Mouse (Mus musculus): Measurements from ENCODE around the gene Naaa. TPM values are rescaled to one million over a fixed set of nuclear protein-coding genes. Genes with fewer than 3 reads are reported as not detected.
A peak's percentile ranks its signal among the peaks of the same experiment; 100 is the strongest.

Naaa gene
- polyA plus RNA-seq, 1 experiment from 2014 or later, result 16.4 TPM

DNA sequence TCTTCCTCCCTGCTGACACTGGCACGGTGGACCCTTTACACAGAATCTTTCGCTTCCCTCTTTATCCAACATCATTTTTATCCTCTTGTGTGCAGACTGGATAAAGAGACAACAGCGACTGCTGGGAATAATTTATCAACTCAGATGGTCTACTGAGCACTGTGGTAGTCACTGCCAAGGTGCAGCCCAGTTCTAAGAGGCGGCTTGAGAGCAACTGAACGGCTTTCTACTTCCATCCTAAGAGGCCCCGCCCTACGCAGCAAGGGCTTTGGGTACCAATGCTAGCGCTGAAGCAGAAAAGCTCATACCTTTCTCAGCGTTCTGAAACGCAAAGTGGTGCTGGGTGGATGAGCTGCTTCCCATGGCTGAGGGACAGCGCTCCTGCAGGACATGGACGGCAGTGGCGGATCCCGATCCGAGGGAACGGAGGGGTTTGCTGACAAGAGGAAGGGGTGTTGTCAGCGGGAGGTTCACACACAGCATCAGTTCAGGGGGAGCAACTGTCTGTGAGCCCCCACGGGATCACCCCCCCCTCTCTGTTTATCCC is 25.1 kb downstream of the Naaa start:
- Histone ChIP-seq H3K27me3 (replicated peaks) (no peaks in the 10 kb centered on the region), H3K4me3 (peak overlapping the region; percentile 14; the same call in 1 of the 2 replicates), H3K9ac (no peak overlapping the region), H3K36me3 (replicated peaks) (no peaks in the 10 kb centered on the region), H3K4me1 (no peaks in the 10 kb centered on the region), H3K9me3 (no peaks in the 10 kb centered on the region), H3K27ac (no peak overlapping the region), H3K4me2 (peak overlapping the region; percentile 44)
- peak; percentile 79 for ATAC-seq (replicated peaks)
- WGBS, result 16% methylated on average over 18 of the region's 18 CpGs

DNA sequence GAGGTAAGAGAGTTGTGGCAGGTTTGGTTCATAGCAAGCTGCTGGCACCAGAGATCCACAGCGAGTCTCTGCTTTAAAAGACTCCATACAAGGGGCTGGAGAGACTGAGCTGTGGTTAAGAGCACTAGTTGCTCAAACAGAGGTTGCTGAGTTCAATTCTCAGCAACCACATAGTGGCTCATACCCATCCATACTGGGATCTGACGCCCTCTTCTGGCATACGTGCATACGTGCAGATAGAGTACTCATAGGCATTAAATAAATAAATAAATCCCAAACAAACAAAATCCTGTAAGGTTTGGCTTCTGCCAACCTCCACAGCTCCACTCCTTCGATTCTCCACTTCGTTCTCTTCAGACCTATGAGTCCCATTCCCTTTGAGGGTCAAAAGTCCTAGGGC is 25.9 kb downstream of the Naaa start:
- WGBS, result 93% methylated on average over 6 of the region's 6 CpGs
- Histone ChIP-seq H3K36me3 (replicated peaks) (no peaks in the 10 kb centered on the region), H3K9ac (no peak overlapping the region), H3K9me3 (no peaks in the 10 kb centered on the region), H3K4me2 (no peak overlapping the region), H3K4me1 (no peaks in the 10 kb centered on the region), H3K27ac (no peak overlapping the region), H3K4me3 (no peak overlapping the region), H3K27me3 (replicated peaks) (no peaks in the 10 kb centered on the region)
- ATAC-seq (replicated peaks), result no peak

DNA sequence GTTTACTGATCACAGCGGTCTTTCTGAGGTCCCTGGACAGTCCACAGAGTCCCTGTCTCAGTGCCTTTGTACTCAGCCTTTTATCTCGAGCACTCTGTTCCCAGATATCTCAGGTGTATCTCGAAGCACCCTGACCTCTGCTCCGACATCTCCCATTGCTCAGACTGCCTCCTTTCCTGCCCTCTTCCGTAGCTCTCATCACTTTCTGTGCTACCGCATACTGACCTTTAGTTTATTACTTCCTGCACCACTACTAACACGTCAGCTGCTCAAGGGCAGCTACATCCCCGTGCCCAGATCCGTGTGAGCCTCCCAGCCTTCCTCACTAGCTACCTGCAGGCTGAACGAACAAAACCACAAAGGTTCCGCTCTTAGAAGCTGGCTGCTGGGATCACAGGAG is 29.4 kb downstream of the Naaa start:
- H3K9me3 ChIP-seq, result no peaks in the 10 kb centered on the region
- no peak for ATAC-seq (replicated peaks)
- H3K4me3 ChIP-seq, result no peak overlapping the region
- 85% methylated on average over 11 of the region's 11 CpGs for WGBS
- H3K4me2 ChIP-seq, result no peak overlapping the region
- no peaks in the 10 kb centered on the region for H3K36me3 ChIP-seq (replicated peaks)
- H3K27me3 ChIP-seq (replicated peaks), result no peaks in the 10 kb centered on the region
- no peaks in the 10 kb centered on the region for H3K4me1 ChIP-seq
- no peak overlapping the region for H3K9ac ChIP-seq
- H3K27ac ChIP-seq, result no peak overlapping the region

DNA sequence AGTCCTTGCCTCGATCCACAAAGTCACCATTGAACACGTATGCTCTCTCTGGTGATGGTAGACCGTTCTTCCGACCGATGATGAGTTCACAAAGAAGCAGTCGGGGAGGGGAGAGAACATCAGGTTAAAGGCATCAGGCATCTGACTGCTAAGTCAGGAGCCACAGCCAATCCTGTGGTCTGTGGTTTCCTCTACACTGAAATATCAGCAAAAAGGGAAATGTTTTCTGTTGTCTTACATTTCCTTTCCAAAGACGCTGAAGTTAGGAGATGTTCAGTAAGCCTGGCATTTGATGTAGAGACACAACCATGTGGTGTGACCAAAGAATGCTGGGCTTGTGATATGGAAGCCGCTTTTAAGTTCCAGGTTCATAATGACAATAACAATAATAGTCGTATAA is 32.5 kb downstream of the Naaa start:
- Histone ChIP-seq H3K4me2 (no peak overlapping the region), H3K4me1 (no peaks in the 10 kb centered on the region), H3K4me3 (no peak overlapping the region), H3K36me3 (replicated peaks) (no peaks in the 10 kb centered on the region), H3K27ac (no peak overlapping the region), H3K9ac (no peak overlapping the region), H3K27me3 (replicated peaks) (no peaks in the 10 kb centered on the region), H3K9me3 (no peaks in the 10 kb centered on the region)
- WGBS, result 90% methylated on average over 9 of the region's 9 CpGs
- ATAC-seq (replicated peaks), result no peak

DNA sequence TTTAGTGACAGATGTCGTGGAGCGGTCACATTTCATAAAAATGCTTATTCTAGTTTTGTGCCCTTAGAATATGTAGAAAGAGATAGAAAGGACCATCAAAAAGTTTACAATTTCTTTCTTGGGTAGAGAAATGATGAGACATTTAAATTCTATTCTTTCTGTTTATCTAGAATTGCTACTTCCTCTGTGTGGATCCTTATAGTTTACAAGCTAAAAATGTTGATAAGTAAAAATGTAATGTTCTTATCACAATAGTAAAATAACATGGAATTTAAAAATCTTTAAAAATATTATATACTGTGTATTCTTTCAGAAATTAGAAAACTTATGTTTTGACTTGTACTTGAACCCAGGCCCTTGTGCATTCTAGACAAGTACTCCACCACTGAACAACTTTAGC is 33.1 kb downstream of the Naaa start:
- Histone ChIP-seq H3K27ac (no peak overlapping the region), H3K9ac (no peak overlapping the region), H3K4me1 (0 out of 2 replicates have a peak, but pooled peaks cover under 1% of the 10 kb centered on the region), H3K36me3 (replicated peaks) (no peaks in the 10 kb centered on the region), H3K4me2 (no peak overlapping the region), H3K9me3 (no peaks in the 10 kb centered on the region), H3K27me3 (replicated peaks) (no peaks in the 10 kb centered on the region), H3K4me3 (no peak overlapping the region)
- 100% methylated on average over 2 of the region's 2 CpGs for WGBS
- ATAC-seq (replicated peaks), result no peak

DNA sequence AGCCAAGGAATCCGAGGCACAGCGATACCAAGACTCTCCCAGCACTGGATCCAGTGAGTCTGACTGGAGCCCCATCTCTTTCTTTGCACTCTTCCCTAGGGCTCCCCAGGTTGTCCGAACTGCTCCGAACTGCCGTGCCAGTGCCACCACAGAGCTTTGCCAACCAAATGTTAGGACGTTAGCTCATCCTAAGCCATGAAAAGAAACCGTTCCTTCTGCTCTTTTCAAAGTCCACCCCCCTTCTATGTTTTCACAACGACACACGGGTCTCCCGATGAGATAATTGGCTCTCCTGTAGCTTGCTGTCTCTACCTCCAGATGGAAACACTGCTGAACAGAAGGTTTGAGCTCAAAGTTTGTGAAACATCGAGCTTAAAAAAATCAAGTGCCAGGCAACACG is 37.2 kb downstream of the Naaa start:
- H3K4me1 ChIP-seq, result 0 out of 2 replicates have a peak, but pooled peaks cover 3% of the 10 kb centered on the region
- H3K27ac ChIP-seq, result no peak overlapping the region
- H3K9me3 ChIP-seq, result no peaks in the 10 kb centered on the region
- H3K4me2 ChIP-seq, result no peak overlapping the region
- 87% methylated on average over 12 of the region's 12 CpGs for WGBS
- no peaks in the 10 kb centered on the region for H3K27me3 ChIP-seq (replicated peaks)
- H3K4me3 ChIP-seq, result no peak overlapping the region
- ATAC-seq (replicated peaks), result no peak
- no peaks in the 10 kb centered on the region for H3K36me3 ChIP-seq (replicated peaks)
- H3K9ac ChIP-seq, result no peak overlapping the region

DNA sequence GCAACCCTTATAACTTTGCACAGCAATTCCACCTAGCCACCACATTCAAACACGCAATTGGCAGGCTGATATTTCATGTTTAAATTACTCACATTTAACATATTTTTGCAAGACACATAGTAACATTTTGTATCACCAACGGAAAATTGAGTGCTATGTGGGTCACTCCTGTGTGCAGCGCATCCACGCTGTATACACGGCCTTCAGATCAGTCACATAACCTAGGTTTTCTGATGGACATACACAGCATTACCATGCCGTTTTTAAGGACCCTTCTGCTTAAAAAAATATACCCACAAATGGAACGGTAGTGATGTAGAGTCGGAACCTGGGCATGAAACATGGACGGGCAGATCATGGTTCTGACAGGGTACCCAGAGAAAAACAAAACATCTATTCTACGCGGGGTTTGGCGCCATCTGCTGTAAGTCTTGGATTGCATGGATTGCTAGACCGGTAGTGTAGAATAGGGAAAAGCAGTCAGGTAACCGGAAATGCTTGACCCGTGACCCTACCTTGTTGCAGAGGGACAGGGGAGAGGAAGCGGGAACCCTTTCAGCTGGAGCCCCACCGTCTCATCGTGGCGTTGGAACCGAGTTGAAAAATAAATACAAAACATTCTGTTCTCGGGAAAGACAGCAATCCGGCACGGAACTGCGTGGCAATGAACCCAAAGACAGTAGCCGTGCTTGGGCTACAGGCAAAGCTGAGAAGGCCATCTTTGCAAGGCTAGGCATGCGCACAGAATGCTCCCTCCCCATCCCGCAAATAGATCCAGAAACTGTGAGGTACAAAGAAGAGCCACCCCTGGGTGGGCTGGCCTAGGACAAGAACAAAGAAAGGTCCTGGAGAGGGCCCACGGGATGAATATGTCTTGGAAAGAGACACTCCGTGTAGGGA is 38.4 kb downstream of the Naaa start:
- peak overlapping the region; percentile 19 for H3K4me2 ChIP-seq
- H3K4me1 ChIP-seq, result 0 out of 2 replicates have a peak, but pooled peaks cover 3% of the 10 kb centered on the region
- H3K9me3 ChIP-seq, result no peaks in the 10 kb centered on the region
- no peak overlapping the region; the same call in 1 of the 2 replicates for H3K27ac ChIP-seq
- ATAC-seq (replicated peaks), result peak; percentile 89
- 44% methylated on average over 29 of the region's 29 CpGs for WGBS
- H3K9ac ChIP-seq, result no peak overlapping the region
- no peak overlapping the region for H3K4me3 ChIP-seq
- no peaks in the 10 kb centered on the region for H3K27me3 ChIP-seq (replicated peaks)
- no peaks in the 10 kb centered on the region for H3K36me3 ChIP-seq (replicated peaks)

DNA sequence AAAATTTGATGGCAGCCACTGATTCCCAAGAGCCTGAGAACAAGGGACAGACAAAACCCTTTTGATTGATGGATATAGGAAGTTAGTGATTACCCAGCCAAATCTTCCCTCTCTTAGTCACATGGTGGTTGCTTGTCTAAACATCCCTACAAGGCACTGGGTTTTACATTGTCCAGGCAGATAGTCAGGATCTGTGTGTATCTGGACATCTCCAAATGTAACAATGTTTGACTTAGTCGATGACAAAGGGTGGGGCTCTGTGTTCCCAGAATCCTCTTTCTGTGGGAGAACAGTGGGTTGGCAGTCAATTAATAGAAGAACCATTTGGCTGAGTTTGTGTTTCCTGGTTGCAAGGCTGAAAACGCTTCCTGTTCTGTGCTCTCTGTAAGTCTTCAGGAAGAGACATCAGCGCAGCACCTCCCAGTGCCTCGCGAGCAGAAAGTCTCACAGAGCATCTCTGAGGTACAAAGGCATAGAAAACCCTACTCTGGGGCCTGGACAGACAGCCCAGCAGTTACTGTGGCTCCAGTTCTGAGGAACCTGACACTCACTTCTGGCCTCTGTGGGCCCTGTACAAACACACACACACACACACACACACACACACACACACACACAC is 42.9 kb downstream of the Naaa start:
- H3K27me3 ChIP-seq (replicated peaks), result no peaks in the 10 kb centered on the region
- no peak overlapping the region for H3K4me3 ChIP-seq
- no peak overlapping the region for H3K27ac ChIP-seq
- H3K36me3 ChIP-seq (replicated peaks), result no peaks in the 10 kb centered on the region
- no peak for ATAC-seq (replicated peaks)
- no peak overlapping the region for H3K9ac ChIP-seq
- no peaks in the 10 kb centered on the region for H3K9me3 ChIP-seq
- WGBS, result 80% methylated on average over 5 of the region's 5 CpGs
- no peak overlapping the region for H3K4me2 ChIP-seq
- 0 out of 2 replicates have a peak, but pooled peaks cover 3% of the 10 kb centered on the region for H3K4me1 ChIP-seq

DNA sequence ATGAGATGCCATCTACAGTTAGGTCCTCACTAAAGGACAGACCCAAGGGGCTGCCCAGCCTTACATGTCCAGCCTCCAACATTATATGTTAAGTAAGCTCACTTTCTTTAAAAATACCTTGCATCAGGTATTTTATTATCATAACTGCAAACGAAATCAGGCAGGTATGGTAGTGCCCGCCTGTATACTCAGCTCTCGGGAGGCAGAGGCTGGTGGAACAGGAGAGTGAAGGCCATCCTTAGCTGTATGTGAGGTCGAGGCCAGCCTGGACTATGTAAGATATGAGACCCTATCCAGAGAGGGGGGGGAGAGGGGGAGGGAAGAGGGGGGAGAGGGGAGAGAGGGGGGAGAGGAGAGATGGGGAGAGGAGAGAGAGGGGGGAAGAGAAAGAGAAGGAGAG is 44.6 kb downstream of the Naaa start:
- no peaks in the 10 kb centered on the region for H3K9me3 ChIP-seq
- H3K4me1 ChIP-seq, result no peaks in the 10 kb centered on the region
- H3K4me2 ChIP-seq, result no peak overlapping the region
- H3K27ac ChIP-seq, result no peak overlapping the region
- no peak overlapping the region for H3K4me3 ChIP-seq
- no peaks in the 10 kb centered on the region for H3K27me3 ChIP-seq (replicated peaks)
- 81% methylated on average over 4 of the region's 4 CpGs for WGBS
- H3K9ac ChIP-seq, result no peak overlapping the region
- H3K36me3 ChIP-seq (replicated peaks), result no peaks in the 10 kb centered on the region
- no peak for ATAC-seq (replicated peaks)

DNA sequence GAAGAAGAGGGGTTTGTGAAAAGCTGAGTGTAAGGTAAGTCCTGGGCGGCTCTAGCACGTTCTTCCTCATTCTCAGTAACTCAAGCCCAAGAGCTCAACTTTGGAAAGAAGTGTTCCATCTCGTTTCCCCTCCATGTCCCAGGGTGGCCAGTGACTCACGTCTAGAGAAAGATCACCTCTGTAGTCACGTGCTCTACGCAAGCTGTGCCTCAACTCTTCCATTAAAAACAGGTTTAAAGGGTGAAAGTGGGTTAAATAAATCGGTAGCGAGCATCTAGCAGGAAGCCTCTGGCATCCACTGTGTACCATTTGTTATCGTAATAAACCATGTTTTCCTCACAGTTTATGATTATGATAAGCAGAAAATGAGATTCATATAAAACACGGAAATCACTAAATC is 46.1 kb downstream of the Naaa start:
- Histone ChIP-seq H3K36me3 (replicated peaks) (no peaks in the 10 kb centered on the region), H3K27me3 (replicated peaks) (no peaks in the 10 kb centered on the region), H3K4me2 (no peak overlapping the region), H3K9ac (no peak overlapping the region), H3K27ac (no peak overlapping the region), H3K9me3 (no peaks in the 10 kb centered on the region), H3K4me1 (no peaks in the 10 kb centered on the region), H3K4me3 (no peak overlapping the region)
- ATAC-seq (replicated peaks), result no peak
- WGBS, result 82% methylated on average over 10 of the region's 10 CpGs

DNA sequence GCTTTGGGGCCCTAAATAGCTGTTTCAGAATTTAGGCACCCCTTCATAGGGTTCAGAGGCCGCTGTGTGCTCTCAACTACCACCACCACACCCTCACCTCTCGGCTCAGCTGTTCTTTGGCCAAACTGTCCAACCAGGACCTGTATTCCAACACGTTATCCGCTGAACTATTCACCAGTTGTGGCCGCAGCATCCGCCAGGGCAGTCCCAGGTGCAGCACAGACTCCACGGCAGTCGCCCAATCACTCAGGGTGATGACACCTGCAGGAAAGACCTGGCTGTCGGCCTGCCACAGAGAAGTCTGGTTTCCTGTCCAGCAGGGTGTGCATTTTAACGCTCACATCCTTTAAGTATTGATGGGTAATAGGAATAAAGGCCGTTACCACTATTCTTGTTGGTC is 47.7 kb downstream of the Naaa start:
- H3K27me3 ChIP-seq (replicated peaks), result no peaks in the 10 kb centered on the region
- no peak overlapping the region for H3K4me3 ChIP-seq
- H3K4me2 ChIP-seq, result no peak overlapping the region
- WGBS, result 89% methylated on average over 11 of the region's 11 CpGs
- no peak for ATAC-seq (replicated peaks)
- no peak overlapping the region for H3K27ac ChIP-seq
- no peaks in the 10 kb centered on the region for H3K9me3 ChIP-seq
- no peaks in the 10 kb centered on the region for H3K4me1 ChIP-seq
- no peaks in the 10 kb centered on the region for H3K36me3 ChIP-seq (replicated peaks)
- no peak overlapping the region for H3K9ac ChIP-seq

DNA sequence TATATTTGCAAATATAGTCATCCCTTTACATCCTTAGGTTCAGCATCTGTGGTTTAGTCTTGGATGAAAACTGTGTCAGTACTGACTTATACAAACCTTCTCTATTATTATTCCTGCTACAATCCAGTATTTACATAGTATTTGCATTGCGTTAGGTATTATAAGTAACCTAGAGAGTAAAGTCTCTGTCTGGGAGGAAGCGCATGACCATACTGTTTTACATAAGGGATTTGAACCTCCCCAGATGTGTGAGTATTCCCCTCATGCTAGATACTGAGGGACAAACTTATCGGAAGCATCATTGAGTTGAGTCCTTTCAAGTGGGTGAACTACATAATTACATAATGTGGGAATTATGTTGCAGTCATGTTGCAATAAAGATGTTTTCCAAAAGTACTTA is 48.5 kb downstream of the Naaa start:
- H3K9ac ChIP-seq, result no peak overlapping the region
- no peak overlapping the region for H3K27ac ChIP-seq
- no peaks in the 10 kb centered on the region for H3K36me3 ChIP-seq (replicated peaks)
- H3K4me1 ChIP-seq, result no peaks in the 10 kb centered on the region
- no peak overlapping the region for H3K4me3 ChIP-seq
- no peaks in the 10 kb centered on the region for H3K27me3 ChIP-seq (replicated peaks)
- no peak for ATAC-seq (replicated peaks)
- 89% methylated on average over 3 of the region's 3 CpGs for WGBS
- no peak overlapping the region for H3K4me2 ChIP-seq
- H3K9me3 ChIP-seq, result no peaks in the 10 kb centered on the region

All from midbrain, embryonic 15.5 days (tissue).